Mouse (Mus musculus) adrenal gland, postnatal 10 days (tissue): ENCODE results near the gene Pgs1. TPM values are rescaled to one million over a fixed set of nuclear protein-coding genes. Genes with fewer than 3 reads are reported as not detected.

ENCODE experiments used
- DNase-seq: peaks from one replicate; pipeline ENCODE4 v3.0.0; 2021; ENCODE audit warnings: mixed read lengths
- microRNA-seq: library from miRNA; unstranded; fragments of <30 nt; microRNA quantifications from one replicate; pipeline ENCODE4 v1.2.0, GENCODE M21; 2021
- total RNA-seq, 2 experiments: library from RNA; stranded (reverse); gene quantifications; 2 replicates each; pipeline ENCODE4 v1.2.3; 2021

The Pgs1 gene
- total RNA-seq, 2 experiments from 2014 or later = 30.9 to 31.0 TPM

GRCm38 (mm10) chr11:118050174-118050573 lies 64.1 kb downstream of the Pgs1 start:
- peak; percentile 38 for DNase-seq

GRCm38 (mm10) chr11:118058367-118058766 lies 72.3 kb downstream of the Pgs1 start:
- no peak for DNase-seq

GRCm38 (mm10) chr11:118058872-118059271 lies 72.8 kb downstream of the Pgs1 start:
- DNase-seq = no peak

DNA sequence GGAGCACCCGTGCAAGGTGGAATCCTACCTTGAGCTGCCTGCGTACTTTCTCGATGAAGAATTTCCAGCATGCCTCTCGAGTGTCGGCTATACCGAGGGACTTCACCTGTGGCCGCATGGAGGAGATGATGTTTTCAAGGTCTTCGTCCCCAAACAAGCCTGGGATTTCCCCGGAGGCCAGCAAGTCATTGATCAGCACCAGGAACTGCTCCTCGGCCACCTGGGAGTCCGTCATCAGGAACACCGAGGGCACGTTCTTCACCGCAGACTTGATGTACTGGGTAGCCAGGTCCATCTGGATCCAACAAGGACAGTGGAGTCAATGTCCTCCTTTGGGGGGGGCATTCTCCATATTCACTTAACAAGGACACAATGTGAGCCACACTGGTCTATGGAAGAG lies 73.9 kb downstream of the Pgs1 start:
- DNase-seq = no peak

GRCm38 (mm10) chr11:118067588-118067987 lies 81.5 kb downstream of the Pgs1 start:
- no peak for DNase-seq

- no peak for DNase-seq
Observed at GRCm38 (mm10) chr11:118068812-118069332, 82.8 kb downstream of the Pgs1 start.

- no peak for DNase-seq
Observed at GRCm38 (mm10) chr11:118071227-118071912, 85.3 kb downstream of the Pgs1 start.

Small RNA genes lying within 50 kb of the gene (microRNA-seq; reads per million reads assigned to microRNA genes)
- gene Mir6933 = 4.6 reads per million, percentile 3 among the genes with 10 or more reads in this experiment

Other genes with a start within 250 kb of the Pgs1 start
- 1 to 10 TPM; 4.8 to 8.3 TPM for gene Tmc8, start 204.2 kb upstream of the Pgs1 start, total RNA-seq
- gene Tmc6, start 204.1 kb upstream of the Pgs1 start, total RNA-seq = 10 to 100 TPM; 35.5 to 53.2 TPM
- under 1 TPM; 0.42 to 0.45 TPM for gene 6030468B19Rik, start 188.6 kb upstream of the Pgs1 start, total RNA-seq
- under 1 TPM; 0.57 to 0.58 TPM for gene Gm20708, start 176.6 kb upstream of the Pgs1 start, total RNA-seq
- gene Syngr2, start 176.6 kb upstream of the Pgs1 start, total RNA-seq = 10 to 100 TPM; 60.2 to 69.5 TPM
- 10 to 100 TPM; 14.1 to 17.7 TPM for gene Afmid, start 160.4 kb upstream of the Pgs1 start, total RNA-seq
- 10 to 100 TPM; 39.7 to 47.3 TPM for gene Tk1, start 160.2 kb upstream of the Pgs1 start, total RNA-seq
- gene Birc5, start 137.0 kb upstream of the Pgs1 start, total RNA-seq = 10 to 100 TPM; 23.3 to 28.0 TPM
- not detected for gene Tmem235, start 125.5 kb upstream of the Pgs1 start, total RNA-seq
- gene Tha1, start 112.8 kb upstream of the Pgs1 start, total RNA-seq = 10 to 100 TPM in 1 of 2 experiments, 1 to 10 TPM in 1; 9.5 to 17.3 TPM
- 1 to 10 TPM; 5.0 to 9.0 TPM for gene Socs3, start 16.2 kb upstream of the Pgs1 start, total RNA-seq
- under 1 TPM; 0.03 to 0.09 TPM for gene Dnah17, start 144.3 kb downstream of the Pgs1 start, total RNA-seq